Mouse (Mus musculus) kidney, postnatal 4 days (tissue): ENCODE measurements around the gene Tmem62.
"Not testable (repeated sequence)": the region's sequence is repeated elsewhere in the genome, so short reads cannot be mapped to it uniquely, and the experiment has no call there.

Experiments
- DNase-seq, 2 experiments: peaks; one replicate each; pipeline ENCODE4 v3.0.0; 2021; ENCODE audit warnings: mixed read lengths in 2 of 2

The Tmem62 gene

GRCm38 (mm10) chr2:120998863-120999262 is 22.0 kb downstream of the Tmem62 start:
- no peak for DNase-seq

GRCm38 (mm10) chr2:121003586-121003985 is 26.8 kb downstream of the Tmem62 start:
- no peak for DNase-seq

GRCm38 (mm10) chr2:121004018-121004811 is 27.4 kb downstream of the Tmem62 start:
- no peak for DNase-seq

GRCm38 (mm10) chr2:121006986-121007385 is 30.2 kb downstream of the Tmem62 start:
- no peak for DNase-seq

GRCm38 (mm10) chr2:121007925-121008663 is 31.3 kb downstream of the Tmem62 start, which contains the start of gene Ccndbp1:
Ccndbp1 (plus strand) TSS chr2:121008403.
- DNase-seq, result peak; percentile 96 to 97

GRCm38 (mm10) chr2:121008664-121009007 is 31.8 kb downstream of the Tmem62 start:
- no peak for DNase-seq

- no peak for DNase-seq
Measured at GRCm38 (mm10) chr2:121009071-121009677, 32.4 kb downstream of the Tmem62 start.

GRCm38 (mm10) chr2:121012676-121013075 is 35.9 kb downstream of the Tmem62 start:
- no peak for DNase-seq

- DNase-seq, result no peak
Measured at GRCm38 (mm10) chr2:121015507-121015906, 38.7 kb downstream of the Tmem62 start.

GRCm38 (mm10) chr2:121016226-121016625 is 39.4 kb downstream of the Tmem62 start:
- peak; percentile 40 to 62 for DNase-seq

- DNase-seq, result no peak
Measured at GRCm38 (mm10) chr2:121017151-121017550, 40.3 kb downstream of the Tmem62 start.

GRCm38 (mm10) chr2:121022918-121023317 is 46.1 kb downstream of the Tmem62 start:
- peak in 1 of 2 experiments; percentile 10 for DNase-seq

GRCm38 (mm10) chr2:121036733-121037341 is 60.0 kb downstream of the Tmem62 start, which contains the start of gene Epb42:
Epb42 (minus strand) TSS chr2:121037072.
- no peak for DNase-seq

GRCm38 (mm10) chr2:121038851-121039250 is 62.0 kb downstream of the Tmem62 start:
- not testable (repeated sequence) for DNase-seq

GRCm38 (mm10) chr2:121039382-121039781 is 62.6 kb downstream of the Tmem62 start:
- no peak for DNase-seq

- peak; percentile 56 to 63 for DNase-seq
Measured at GRCm38 (mm10) chr2:121041098-121041497, 64.3 kb downstream of the Tmem62 start.

GRCm38 (mm10) chr2:121045653-121046052 is 68.8 kb downstream of the Tmem62 start:
- no peak for DNase-seq

- no peak for DNase-seq
Measured at GRCm38 (mm10) chr2:121052176-121052575, 75.4 kb downstream of the Tmem62 start.

- no peak for DNase-seq
Measured at GRCm38 (mm10) chr2:121054060-121054459, 77.2 kb downstream of the Tmem62 start.

- no peak for DNase-seq
Measured at GRCm38 (mm10) chr2:121055915-121056314, 79.1 kb downstream of the Tmem62 start.
